Mouse (Mus musculus) left cerebral cortex, adult 11 months (tissue): Measurements from ENCODE around the gene Itpr2.
"Not testable (repeated sequence)": the region's sequence is repeated elsewhere in the genome, so short reads cannot be mapped to it uniquely, and the experiment has no call there.

ENCODE experiments used
- DNase-seq: peaks from one replicate; pipeline ENCODE4 v3.0.0; 2022; ENCODE audit warnings: low spot score

The Itpr2 gene

DNA sequence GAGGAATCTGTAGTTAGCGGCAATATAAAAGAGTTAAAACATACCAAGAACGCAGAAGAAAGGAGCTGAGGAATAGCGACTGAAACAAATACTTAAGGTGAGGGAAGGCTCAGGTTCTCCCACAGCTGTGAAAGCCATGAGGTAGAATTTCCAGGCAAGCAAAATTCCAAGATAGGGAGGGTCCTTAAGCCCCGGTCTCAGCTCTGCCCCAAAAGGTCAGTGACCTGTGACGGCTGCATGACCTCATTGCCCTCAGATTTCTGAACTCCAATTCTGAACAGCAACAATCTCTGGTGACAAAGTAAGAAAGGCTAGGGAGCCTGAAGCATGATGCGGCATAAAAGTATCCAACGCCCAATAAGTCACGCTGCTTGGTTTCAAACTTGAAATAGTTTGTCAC is 33.7 kb downstream of the Itpr2 start:
- DNase-seq, result no peak

GRCm38 (mm10) chr6:146464645-146465042 is 37.4 kb downstream of the Itpr2 start:
- not testable (repeated sequence) for DNase-seq

- no peak for DNase-seq
Observed at GRCm38 (mm10) chr6:146464014-146464644, 37.9 kb downstream of the Itpr2 start.

GRCm38 (mm10) chr6:146460936-146461335 is 41.1 kb downstream of the Itpr2 start:
- DNase-seq, result no peak

GRCm38 (mm10) chr6:146458436-146458835 is 43.6 kb downstream of the Itpr2 start:
- DNase-seq, result no peak

DNA sequence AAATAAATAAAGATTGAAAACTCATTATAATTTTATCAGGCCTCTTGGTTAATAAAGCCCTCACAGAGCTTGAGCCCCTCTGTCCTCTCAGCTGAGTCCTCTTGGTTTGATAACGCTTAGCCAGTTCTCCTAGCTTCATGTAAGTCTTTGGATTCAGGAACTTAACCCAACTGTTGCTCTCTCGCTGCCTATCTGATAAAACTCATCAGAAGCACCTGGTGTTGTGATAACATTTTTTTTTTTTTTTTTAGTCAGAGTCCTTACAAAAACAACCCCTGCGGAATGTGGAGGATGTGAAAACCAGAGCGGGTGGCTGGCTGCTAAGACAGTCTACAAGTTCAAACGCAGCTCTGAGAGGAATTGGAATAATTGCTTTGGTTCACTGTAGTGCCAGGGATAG is 45.3 kb downstream of the Itpr2 start:
- no peak for DNase-seq

DNA sequence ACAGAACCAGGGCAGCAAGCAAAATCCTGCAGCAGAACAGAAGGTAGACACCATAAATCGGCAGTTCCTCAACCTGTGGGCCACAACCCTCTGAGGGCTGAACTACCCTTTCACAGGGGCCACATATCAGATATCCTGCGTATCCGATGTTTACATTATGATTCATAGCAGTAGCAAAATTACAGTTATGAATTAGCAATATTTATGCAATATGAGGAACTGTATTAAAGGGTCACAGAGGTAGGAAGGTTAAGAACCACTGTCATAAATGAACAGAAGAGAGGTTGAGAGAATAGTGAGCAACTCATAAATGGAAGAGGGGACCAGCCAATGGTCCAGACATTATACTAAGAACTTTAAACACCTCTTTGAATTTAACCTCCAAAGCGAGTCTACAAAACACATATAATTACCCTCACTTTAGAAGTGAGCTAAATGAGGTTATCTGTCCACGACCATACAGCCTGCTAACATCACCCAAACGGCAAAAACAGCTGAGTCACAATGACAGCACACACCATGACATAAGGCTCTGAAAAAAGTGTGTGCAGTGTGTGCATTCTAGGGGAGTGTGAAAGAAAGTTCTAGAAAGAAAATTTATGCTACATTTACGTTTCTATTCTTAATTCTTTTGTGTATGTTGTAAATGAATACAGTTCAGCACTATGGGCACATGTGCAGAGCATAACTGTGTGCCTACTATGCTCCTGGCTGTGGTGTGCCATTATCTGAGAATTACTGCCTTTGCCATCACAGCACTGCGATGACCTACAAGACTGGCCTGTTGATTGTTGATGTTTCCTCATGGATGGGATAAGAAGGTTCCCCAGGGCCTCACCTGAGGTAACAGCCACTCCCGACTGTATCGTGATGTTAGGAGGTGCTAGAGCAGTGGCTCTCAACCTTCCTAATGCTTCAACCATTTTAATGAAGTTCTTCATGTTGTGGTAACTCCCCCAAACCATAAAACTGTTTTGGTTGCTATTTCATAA is 47.2 kb downstream of the Itpr2 start:
- DNase-seq, result no peak

DNA sequence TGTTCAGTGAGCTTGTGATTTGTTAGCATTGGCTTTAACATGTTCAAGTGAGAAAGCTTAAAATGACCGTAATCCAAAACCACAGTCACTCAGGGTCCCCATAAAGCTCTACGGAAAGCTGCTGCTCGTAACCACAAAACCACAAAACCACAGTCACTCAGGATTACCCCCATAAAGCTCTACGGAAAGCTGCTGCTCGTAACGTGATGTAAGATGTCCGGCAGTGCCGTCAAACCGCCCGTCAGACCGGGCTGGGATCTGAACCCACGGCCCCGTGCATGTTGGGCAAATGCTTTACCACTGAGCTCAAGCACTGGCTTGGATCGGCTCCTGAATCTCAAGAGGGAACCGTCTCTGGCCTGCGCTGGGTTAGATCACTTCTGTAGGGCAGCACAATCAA is 49.5 kb downstream of the Itpr2 start:
- no peak for DNase-seq

- no peak for DNase-seq
Observed at GRCm38 (mm10) chr6:146446032-146446704, 55.9 kb downstream of the Itpr2 start.

DNA sequence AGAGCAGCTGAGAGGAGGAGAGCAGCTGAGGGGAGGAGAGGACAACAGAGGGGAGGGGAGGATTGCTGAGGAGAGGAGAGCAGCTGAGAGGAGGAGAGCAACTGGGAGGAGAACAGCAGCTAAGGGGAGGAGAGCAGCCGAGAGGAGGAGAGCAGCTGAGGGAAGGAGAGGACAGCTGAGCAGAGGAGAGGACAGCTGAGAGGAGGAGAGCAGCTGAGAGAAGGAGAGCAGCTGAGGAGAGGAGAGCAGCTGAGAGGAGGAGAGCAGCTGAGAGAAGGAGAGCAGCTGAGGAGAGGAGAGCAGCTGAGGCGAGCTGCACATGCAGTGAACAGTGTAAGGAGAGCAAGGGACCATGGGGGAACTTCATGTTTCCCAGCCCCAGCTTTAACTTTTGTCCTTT is 62.2 kb downstream of the Itpr2 start:
- no peak for DNase-seq

- no peak for DNase-seq
Observed at GRCm38 (mm10) chr6:146439071-146439818, 62.8 kb downstream of the Itpr2 start.

DNA sequence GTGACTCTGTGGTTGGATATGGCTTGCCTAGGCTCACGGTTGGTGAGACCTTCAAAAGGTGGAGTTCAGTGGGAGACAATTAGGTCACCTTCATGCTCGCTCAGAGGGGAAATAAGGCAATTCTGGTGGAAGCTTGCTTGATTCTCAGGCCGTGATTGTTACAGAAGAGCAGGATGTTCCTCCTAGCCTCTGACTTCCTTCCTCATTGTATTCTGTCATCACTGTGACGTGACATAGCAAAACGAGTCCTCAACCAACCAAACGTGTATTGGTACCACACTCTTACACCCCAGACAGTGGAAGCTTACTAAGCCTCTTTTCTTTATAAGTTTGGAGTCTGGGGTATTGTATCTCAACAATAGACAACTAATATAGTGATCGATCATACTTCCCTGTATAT is 64.0 kb downstream of the Itpr2 start:
- DNase-seq, result no peak

GRCm38 (mm10) chr6:146436916-146437496 is 65.0 kb downstream of the Itpr2 start:
- DNase-seq, result no peak

DNA sequence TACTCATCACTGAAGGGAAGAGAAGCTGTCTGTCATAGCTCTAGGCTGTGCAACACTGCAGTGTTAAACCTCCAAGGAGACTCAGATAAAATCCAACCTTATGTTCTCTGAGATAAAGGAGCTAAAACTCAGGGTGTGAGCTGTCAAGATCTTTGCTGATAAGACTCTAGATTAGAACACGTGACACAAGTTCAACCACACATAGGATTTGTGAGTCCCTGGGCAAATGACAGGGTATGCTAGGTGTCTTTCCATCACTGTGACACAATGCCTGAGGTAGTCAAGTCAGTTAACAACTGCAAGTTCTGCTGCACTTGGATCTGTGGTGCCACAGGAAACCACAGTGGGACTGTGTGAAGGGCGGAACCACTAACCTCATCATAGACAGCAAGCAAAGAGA is 67.8 kb downstream of the Itpr2 start:
- no peak for DNase-seq

GRCm38 (mm10) chr6:146432218-146432865 is 69.7 kb downstream of the Itpr2 start:
- peak; percentile 19 for DNase-seq

- no peak for DNase-seq
Observed at GRCm38 (mm10) chr6:146431777-146432176, 70.2 kb downstream of the Itpr2 start.

DNA sequence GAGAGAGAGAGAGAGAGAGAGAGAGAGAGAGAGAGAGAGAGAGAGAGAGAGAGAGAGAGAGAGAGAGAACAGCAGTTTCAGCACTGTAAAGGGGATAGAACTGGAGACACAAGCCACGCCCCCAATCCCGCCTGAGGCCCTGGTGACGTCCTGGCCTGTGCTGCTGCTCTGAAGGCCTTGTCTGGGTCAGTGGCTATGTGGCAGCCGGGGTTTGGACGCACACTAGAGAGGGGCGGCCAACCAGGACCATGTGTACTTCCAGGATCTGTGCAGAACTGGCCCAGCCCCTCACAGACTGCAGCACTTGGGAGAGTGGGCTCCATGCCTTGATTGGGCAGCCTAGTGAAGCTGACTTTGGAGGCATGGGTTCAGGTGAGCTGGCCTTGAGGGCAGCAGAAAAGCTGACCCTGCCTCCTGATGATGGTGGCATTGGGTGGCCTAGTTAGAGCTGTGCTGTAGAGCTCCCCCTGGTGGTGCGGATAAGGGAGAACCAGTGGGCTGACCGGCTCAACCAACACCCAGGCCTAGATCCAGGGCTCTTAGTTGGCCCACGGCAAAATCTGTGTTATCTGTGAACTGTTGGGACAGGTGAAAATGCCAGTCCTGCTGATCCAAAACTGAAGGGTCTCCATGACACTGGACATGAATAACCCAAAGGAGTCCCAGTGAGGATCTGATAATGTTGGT is 72.2 kb downstream of the Itpr2 start:
- no peak for DNase-seq

DNA sequence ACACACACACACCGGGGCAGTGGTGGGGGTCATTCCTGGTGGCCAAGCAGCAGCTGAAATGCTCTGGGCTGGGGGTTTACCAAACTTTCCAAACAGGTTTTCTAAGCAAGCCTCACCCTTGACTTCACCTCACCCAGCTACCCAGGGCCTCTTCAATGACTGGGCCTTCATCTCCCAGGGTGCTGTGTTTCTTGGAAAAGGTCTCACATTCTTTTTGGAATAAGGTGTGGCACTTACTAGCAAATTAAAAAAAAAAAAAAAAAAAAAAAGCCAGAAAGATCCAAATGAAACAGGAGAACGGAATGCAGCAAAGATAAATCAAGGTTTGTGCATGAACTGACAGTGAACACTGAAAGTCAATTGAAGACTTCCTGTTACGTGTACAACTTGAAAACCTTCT is 77.2 kb downstream of the Itpr2 start:
- no peak for DNase-seq

GRCm38 (mm10) chr6:146424326-146424725 is 77.7 kb downstream of the Itpr2 start:
- no peak for DNase-seq

DNA sequence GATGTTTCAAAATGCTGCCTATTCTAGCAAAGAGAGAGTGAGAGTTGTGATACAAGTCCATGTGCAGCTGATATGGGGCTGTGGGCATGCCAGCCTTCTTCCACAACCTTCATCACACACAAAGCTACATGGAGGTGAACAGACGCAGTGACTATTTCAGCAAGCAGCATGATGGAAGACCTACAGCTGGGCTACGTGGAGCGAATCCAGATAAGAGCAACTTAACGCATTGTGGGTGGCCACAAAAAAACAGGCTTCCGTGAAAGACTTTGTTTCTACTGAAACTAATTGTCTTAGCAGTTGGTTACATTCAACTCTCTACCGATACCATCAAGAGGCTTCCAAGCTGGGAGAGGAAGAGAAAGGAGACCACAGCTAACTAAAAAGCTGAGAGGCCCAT is 81.3 kb downstream of the Itpr2 start:
- no peak for DNase-seq

GRCm38 (mm10) chr6:146416461-146416860 is 85.6 kb downstream of the Itpr2 start:
- no peak for DNase-seq
